Mouse (Mus musculus) adrenal gland, adult 2 months (tissue): ENCODE data around the gene Klhl28. TPM values are rescaled to one million over a fixed set of nuclear protein-coding genes. Genes with fewer than 3 reads are reported as not detected.
A peak's percentile ranks its signal among the peaks of the same experiment; 100 is the strongest.

Source experiments
- DNase-seq: peaks from one replicate; pipeline ENCODE4 v3.0.0; 2021
- long read RNA-seq: library from polyadenylated mRNA; stranded (forward); transcript quantifications from one replicate; pipeline ENCODE4 v2.0.0, GENCODE M21; 2021
- polyA plus RNA-seq: library from polyadenylated mRNA; depleted of rRNA; stranded (reverse); fragments of >200 nt; gene quantifications from 2 replicates; pipeline ENCODE4 v1.2.3, GENCODE M21; 2012; rRNA removed
- total RNA-seq, 2 experiments: library from RNA; stranded (reverse); gene quantifications; 2 replicates each; pipeline ENCODE4 v1.2.3; 2021

The Klhl28 gene
- total RNA-seq (10 to 100 TPM; 10.3 to 11.8 TPM), polyA plus RNA-seq (0.90 and 1.6 TPM in 2 replicates)
- long read RNA-seq, partial matches to known transcripts: 0 of 1 reads
- long read RNA-seq, other reads (novel, unspliced or antisense): 1 of 1 reads

DNA sequence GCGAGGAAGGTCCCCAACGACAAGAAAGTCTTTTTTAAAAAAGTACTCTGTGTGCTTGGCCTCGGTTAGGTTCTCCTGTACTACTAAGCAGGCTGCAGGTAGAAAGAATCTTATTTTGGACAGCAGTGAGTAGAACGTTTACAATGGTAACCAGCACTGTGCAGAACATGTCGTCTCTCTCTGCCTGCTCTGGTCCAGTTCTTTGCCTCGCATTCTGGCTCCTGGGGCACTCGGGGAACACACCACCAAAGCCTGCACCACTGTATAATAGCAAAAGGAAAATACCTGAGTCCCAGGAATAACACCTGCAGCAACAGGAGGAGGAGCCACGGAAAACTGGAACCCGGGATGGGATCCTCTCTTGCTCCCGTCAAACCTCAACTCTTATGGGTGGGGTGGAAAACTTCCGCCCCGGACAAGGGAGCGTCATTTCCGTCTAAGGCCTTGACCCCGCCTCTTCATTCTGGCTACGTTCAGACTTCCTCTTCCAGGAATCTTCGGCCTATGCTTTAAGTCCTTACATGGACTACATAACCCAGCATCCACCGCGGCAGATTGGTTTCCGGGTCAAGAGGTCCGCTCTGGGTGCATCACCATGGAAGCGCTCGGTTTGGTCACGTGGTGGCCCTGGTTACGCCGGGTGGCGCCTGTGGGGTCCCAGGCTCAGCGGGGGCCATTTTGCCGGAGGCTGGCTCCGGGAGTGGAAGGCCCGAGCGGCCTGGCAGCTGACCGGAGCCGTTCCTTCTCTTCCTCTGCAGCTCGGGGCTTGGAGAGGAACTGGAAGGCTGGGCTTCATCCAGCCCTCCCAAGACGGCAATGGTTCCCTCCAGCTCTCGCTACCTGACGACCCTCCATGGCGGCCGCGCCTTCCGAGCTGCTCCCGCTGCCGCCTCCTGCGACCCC lies at the start of gene Klhl28, which contains the start of gene Togaram1:
Gene Klhl28, minus strand, starts transcription at position 411 of the 903 bp plus-strand sequence.
Gene Togaram1, plus strand, starts transcription at position 681 of the 903 bp plus-strand sequence.
- peak; percentile 99 for DNase-seq

GRCm38 (mm10) chr12:65007725-65008124 lies 42.4 kb upstream of the Klhl28 start:
- no peak for DNase-seq

- no peak for DNase-seq
Measured at GRCm38 (mm10) chr12:64977518-64977917, 12.2 kb upstream of the Klhl28 start.

GRCm38 (mm10) chr12:64976191-64976590 lies 10.9 kb upstream of the Klhl28 start:
- DNase-seq: no peak

DNA sequence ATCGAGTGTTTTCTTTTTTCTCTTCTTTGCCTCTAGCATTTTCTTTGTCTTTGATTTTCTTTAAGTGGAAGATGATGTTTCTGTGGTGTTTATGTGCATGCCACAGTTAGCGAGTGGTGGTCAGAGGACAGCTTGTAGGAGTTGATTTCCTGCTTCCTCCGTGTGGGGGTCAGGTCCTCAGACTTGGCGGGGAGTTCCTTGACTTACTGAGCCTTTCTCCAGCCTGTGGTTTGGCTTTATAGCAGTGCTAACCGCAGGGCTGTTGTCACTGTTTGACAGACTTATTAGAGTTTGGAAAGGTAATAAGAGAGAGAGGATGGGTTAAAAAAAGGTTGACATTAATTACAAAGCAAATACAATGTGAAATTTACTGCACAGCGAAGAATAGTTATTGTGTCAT lies 10.2 kb upstream of the Klhl28 start:
- no peak for DNase-seq

DNA sequence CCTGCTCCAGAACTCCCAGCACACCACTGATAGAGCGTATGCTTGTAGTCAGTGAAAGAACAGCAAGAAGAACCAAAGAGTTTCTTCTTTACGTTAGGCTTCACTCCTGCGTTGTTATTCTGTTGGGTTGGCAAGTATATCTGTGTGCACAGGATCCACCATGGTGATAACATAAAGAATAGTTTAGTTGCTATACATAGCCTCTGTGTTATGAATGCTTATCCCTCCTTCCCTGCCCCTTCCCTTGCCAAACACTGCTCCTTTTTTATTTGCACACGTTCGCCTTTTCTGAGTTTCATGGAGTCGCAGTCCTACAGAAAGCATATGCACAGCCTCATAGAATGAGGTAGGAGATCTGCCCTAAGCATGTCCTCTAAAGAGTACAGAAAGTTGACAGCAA lies 6.7 kb upstream of the Klhl28 start:
- DNase-seq: no peak

DNA sequence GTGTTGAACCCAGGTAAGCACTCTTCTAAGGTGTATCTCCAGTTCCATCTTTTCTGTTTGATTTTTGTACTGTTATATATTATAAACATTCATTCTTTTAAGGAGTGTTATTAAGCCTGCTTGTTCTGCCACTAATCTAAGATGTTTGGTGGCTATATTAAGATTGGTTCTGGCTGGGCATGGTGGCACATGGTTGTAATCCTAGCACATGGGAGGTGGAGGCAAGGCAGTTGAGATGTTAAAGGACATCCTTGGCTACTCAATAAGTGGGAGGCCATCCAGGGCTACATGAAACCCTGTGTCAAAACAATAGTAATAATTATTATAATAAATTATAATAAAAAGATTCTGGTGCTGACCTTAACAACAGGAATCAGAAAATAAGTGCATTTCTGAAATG lies 6.1 kb upstream of the Klhl28 start:
- no peak for DNase-seq

GRCm38 (mm10) chr12:64968067-64968466 lies 2.7 kb upstream of the Klhl28 start:
- no peak for DNase-seq

DNA sequence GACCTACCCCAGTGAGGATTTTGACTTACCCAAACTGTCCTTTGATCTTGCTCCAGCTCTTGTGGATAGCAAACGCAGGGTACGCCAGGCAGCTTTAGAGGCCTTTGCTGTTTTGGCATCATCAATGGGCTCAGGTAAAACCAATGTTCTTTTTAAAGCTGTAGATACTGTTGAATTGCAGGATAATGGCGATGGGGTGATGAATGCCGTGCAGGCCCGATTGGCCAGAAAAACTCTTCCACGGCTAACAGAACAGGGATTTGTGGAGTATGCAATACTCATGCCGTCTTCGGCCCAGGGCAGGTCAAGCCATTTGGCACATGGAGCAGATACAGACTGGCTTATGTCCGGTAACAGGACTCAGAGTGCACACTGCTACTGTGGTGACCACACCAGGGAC lies 2.1 kb upstream of the Klhl28 start:
- peak; percentile 55 for DNase-seq

DNA sequence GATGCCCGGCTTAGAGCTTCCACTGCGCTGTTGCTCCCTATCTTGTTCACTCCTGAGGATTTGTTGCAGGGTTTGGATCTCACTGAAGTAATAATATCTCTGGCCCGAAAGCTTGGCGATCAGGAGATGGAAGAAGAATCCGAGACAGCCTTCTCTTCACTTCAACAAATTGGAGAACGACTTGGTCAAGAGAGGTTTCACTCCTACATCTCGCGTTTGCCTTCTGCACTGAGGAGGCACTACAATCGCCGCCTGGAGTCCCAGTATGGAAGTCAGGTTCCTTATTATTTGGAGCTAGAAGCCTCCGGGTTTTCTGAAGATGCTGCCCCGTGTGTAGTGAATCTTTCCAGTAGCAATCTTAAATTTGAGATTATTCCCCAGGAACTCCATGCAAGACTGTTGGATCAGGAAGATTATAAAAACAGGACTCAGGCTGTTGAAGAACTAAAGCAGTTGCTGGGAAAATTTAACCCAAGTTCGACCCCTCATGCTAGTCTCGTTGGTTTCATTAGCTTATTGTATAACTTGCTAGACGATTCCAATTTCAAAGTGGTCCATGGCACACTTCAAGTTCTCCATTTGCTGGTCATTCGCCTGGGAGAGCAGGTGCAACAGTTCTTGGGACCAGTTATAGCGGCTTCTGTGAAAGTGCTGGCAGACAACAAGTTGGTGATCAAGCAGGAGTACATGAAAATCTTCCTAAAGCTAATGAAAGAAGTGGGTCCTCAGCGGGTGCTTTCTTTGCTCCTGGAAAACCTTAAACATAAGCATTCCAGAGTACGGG lies 1.5 kb upstream of the Klhl28 start:
- no peak for DNase-seq

DNA sequence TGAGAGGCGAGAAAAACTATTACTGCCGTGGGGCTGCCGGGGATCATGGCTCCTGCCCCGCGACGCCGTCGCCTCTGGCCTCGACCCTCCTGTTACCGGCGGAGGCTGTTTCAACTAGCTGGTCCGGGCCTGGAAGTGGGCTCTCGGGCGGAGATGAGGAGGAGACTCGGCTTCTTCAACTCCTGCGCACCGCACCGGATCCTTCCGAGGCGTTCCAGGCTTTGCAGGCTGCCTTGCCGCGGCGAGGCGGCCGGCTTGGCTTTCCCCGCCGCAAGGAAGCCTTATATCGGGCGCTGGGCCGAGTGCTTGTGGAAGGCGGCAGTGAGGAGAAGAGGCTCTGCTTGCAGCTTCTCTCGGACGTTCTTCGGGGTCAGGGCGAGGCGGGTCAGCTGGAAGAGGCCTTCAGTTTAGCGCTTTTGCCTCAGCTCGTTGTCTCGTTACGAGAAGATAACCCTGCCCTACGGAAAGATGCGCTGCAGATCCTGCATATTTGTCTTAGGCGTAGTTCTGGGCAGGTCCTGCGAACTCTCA lies 832 bp upstream of the Klhl28 start:
- peak; percentile 65 for DNase-seq

DNA sequence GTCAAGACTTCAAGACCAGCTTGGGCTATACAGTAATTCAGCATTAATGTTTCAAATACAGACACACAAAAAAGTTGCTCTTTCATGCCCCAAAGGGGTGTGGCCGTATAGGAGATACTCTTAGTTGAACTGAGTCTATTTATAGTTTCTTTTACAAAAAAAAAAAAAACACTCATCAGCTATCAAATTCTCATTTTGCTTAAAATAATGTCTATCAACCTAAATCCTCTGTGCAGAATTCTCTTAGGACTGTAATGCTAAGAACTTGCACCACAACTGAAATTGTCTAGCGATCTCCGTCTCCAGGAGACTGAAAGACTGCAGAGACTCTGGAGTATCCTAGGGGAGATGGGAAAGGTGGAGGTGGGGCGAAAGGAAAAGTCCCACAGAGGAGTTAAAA lies 774 bp downstream of the Klhl28 start:
- DNase-seq: no peak

GRCm38 (mm10) chr12:64937493-64937892 lies 27.8 kb downstream of the Klhl28 start:
- DNase-seq: peak; percentile 7

- peak; percentile 98 for DNase-seq
Measured at GRCm38 (mm10) chr12:64917578-64918471, 47.5 kb downstream of the Klhl28 start, which contains the start of gene Gm527. Gene Gm527 (plus strand): TSS chr12:64917906.

DNA sequence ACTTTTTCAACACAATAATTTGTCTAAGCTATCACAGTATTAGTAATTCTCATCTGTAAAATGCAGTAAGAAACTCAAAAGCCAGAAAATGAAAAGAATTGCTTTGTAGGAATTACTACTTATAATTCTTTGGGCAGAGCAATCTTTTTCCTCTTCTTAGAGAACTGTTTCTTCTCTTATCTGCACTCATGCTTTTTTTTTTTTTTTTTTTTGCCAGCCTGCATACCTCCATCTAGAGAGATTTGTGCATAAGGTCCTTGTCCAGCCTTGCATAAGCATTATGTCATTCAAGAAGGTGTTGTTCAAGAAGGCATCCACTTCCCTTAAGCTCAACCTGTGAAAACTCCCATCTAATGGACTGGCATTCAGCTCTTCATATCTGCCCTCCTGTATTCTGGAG lies 48.6 kb downstream of the Klhl28 start:
- DNase-seq: no peak

- peak; percentile 17 for DNase-seq
Measured at GRCm38 (mm10) chr12:64912996-64913395, 52.3 kb downstream of the Klhl28 start.

- DNase-seq: no peak
Measured at GRCm38 (mm10) chr12:64903186-64903585, 62.1 kb downstream of the Klhl28 start.

DNA sequence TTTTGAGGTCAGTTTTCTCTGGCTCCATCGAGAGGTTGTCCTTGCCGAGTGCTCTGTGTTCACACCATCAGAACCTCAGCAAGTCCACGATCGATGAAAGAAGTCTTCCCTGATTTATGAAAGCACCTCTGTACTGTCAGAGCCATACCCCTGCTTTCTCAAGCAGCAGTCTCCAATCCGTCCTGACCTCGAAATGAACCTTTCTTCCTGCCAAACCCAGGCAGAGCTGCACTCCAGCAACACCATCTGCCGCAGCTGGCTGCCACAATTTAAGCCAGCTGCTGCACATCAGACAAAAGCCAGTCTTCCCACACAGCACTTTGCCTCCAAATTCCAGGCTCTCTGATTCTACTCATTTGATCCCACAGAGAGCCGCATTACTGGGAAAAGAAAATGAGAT lies 62.8 kb downstream of the Klhl28 start:
- DNase-seq: peak; percentile 32

DNA sequence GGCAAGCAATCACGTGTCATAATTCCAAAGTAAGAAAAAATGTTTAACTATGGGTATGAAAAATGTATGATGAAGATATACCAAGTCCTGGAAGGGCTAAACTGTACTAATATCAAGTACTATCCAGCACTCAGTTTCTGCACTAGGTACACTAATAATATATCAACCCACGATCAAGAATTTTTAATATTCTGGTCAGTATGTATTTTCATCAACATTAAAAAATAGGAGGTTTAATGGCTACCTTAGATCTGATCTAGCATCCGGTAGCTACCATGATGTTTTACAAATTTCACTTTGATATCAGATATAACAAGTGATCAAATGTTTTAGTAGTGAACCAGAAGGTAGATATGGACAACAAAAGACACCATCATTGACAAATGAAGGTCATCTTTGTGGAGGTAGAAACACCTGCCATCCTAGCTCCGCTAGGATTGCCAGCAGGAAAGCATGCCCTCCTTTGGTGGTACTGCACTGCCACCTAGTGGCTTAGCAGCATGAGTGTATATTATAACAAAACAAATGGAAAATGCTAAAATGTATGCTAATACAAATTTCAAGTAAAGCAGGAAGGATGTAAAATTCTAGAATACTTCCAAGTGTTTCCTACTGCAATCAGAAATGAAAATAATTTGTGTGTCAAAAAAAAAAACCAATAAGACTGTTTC lies 68.1 kb downstream of the Klhl28 start:
- peak; percentile 35 for DNase-seq
